Mouse (Mus musculus) ES-E14 (cell line): Measurements from ENCODE around the gene Col23a1.

Experiments used
- CHD2 ChIP-seq: IDR thresholded peaks from 2 replicates; pipeline ENCODE4 v1.6.1; 2014; ENCODE audit warnings: mild to moderate bottlenecking, low read depth, low read length, inconsistent platforms
- HCFC1 ChIP-seq: IDR thresholded peaks from 2 replicates; pipeline ENCODE4 v1.6.1; 2012; ENCODE audit warnings: low read length, inconsistent platforms, borderline replicate concordance; ENCODE audit not compliant: insufficient read depth
- MAFK ChIP-seq: IDR thresholded peaks from 2 replicates; pipeline ENCODE4 v1.6.1; 2014; ENCODE audit warnings: mild to moderate bottlenecking, low read depth, low read length, inconsistent platforms; ENCODE audit not compliant: insufficient read depth
- ZC3H11A ChIP-seq: IDR thresholded peaks from 2 replicates; pipeline ENCODE4 v1.6.1; 2012; ENCODE audit warnings: low read depth, mild to moderate bottlenecking, inconsistent platforms, low read length, borderline replicate concordance
- ZNF384 ChIP-seq: IDR thresholded peaks from 2 replicates; pipeline ENCODE4 v1.6.1; 2012; ENCODE audit warnings: low read depth, low read length, inconsistent platforms

- no peak for TF ChIP-seq HCFC1
- no peak for TF ChIP-seq ZC3H11A
- TF ChIP-seq MAFK = no peak
- TF ChIP-seq ZNF384 = no peak
- no peak for TF ChIP-seq CHD2
Measured at GRCm38 (mm10) chr11:51470383-51471144, 180.8 kb downstream of the Col23a1 start.
